Mouse (Mus musculus) kidney, adult 18-20 months (tissue): ENCODE results near the gene Rapgef2.

ENCODE experiments used
- DNase-seq: peaks from one replicate; pipeline ENCODE4 v3.0.0; 2021

The Rapgef2 gene

DNA sequence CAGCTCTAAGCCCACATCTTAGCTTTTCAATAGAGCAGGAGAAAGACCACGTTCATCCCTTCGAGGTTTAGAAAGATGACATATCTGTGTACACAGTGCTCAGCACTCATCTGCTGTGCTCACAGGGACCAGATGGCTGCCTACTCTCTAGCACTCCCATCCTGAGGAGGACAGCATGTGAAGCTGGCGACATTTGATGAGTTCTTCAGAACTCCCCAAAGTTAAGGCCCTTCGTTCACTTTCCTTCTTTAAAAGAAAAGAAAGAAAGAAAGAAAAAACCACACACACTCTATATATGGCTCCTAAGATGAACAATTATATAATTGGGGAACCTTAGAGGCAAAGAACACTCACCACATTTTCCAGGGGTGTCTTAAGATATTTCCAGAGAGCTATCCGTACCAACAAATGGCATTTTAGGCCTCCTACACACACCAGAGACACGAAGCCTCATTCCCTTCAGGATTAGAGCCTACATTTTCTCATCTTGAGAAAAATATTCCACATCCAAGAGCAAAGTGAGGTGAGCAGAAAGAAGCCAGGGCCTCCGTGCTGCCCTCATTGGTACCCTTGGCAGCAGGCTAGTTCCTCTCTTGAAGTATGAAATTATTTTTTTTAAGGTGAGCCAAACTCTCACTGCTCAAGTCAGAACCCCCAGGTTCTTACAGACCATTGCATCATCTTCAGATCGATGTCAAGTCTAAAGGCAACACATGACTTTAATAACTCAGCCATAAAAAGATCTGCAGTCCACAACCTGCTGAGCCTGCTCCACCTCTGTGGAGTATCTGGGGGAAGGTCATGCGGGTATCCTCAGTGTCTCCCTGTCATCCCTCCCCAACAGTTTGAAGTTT, 270.5 kb downstream of the Rapgef2 start:
- DNase-seq: no peak
